Mouse (Mus musculus) forebrain, embryonic 13.5 days (tissue): ENCODE measurements around the gene Pcyt1a. TPM values are rescaled to one million over a fixed set of nuclear protein-coding genes. Genes with fewer than 3 reads are reported as not detected.

Experiments
- ATAC-seq: fragments of 200-750 bp; cut with Nextera tagmentation; 2 replicates; pipeline ENCODE4 v1.8.0; 2017
- H3K27ac ChIP-seq: fragments of 300-500 bp; sonication (generic); 2 replicates; pipeline ENCODE4 v1.5.1; 2015; ENCODE audit warnings: inconsistent platforms, mild to moderate bottlenecking, moderate library complexity
- H3K27me3 ChIP-seq: fragments of 300-500 bp; sonication (generic); 2 replicates; pipeline ENCODE4 v1.6.1; 2015; ENCODE audit warnings: mild to moderate bottlenecking, inconsistent platforms
- H3K36me3 ChIP-seq: fragments of 300-500 bp; sonication (generic); 2 replicates; pipeline ENCODE4 v1.6.1; 2015; ENCODE audit warnings: mild to moderate bottlenecking, inconsistent platforms; ENCODE audit not compliant: poor library complexity, severe bottlenecking
- H3K4me1 ChIP-seq: fragments of 300-500 bp; sonication (generic); 2 replicates; pipeline ENCODE4 v1.6.1; 2015; ENCODE audit warnings: inconsistent platforms
- H3K4me2 ChIP-seq: fragments of 300-500 bp; sonication (generic); 2 replicates; pipeline ENCODE4 v1.6.1; 2015; ENCODE audit warnings: inconsistent platforms, mild to moderate bottlenecking, moderate library complexity
- H3K4me3 ChIP-seq: fragments of 300-500 bp; sonication (generic); 2 replicates; pipeline ENCODE4 v1.5.1; 2015; ENCODE audit warnings: mild to moderate bottlenecking, inconsistent platforms
- H3K9ac ChIP-seq: fragments of 300-500 bp; sonication (generic); 2 replicates; pipeline ENCODE4 v1.6.1; 2015; ENCODE audit warnings: mild to moderate bottlenecking, inconsistent platforms
- H3K9me3 ChIP-seq: fragments of 300-500 bp; sonication (generic); replicated peaks from 2 replicates; pipeline ENCODE4 v1.6.1; 2016; ENCODE audit warnings: inconsistent platforms
- WGBS: fragments of 180-500 bp; shearing (Covaris S2); methylation state at CpG from one replicate; pipeline ENCODE4 v1.1.7; 2015; 5-methylcytosine and 5-hydroxymethylcytosine counted together
- polyA plus RNA-seq: library from polyadenylated mRNA; unstranded; fragments of >200 nt; fragmentation: Nextera tagmentation; extraction: Ambion mirVana; gene quantifications from 2 replicates; pipeline ENCODE4 v1.2.1, GENCODE M21; 2015

Gene Pcyt1a
- polyA plus RNA-seq, 1 experiment from 2014 or later: 44.1 TPM

DNA sequence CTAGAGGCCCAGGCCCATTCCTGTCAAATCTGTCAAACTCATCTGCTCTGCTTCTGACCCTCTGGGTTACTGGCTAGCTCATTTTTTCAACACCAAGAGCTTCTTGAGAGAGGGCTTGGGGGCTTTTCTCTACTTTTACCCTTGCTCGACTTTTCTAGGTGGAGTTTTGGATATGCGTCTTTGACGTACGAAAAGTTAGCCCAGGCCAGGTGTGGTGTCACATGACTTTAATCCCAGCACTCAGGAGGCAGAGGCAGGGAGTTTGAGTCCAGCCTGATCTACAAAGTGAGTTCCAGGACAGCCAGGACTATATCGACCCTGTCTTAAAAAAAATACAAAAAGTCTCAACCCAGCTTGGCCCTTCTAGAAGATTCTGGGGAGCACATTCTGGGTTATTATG is 77.3 kb downstream of the Pcyt1a start:
- H3K4me1 ChIP-seq: peaks cover 11% of the 10 kb centered on the region
- H3K9me3 ChIP-seq: no peaks in the 10 kb centered on the region
- no peak overlapping the region for H3K4me3 ChIP-seq
- no peaks in the 10 kb centered on the region for H3K27me3 ChIP-seq
- no peaks in the 10 kb centered on the region for H3K36me3 ChIP-seq
- 91% methylated on average over 5 of the region's 5 CpGs for WGBS
- ATAC-seq: no peak
- no peak overlapping the region for H3K4me2 ChIP-seq
- H3K9ac ChIP-seq: no peak overlapping the region
- H3K27ac ChIP-seq: no peak overlapping the region

DNA sequence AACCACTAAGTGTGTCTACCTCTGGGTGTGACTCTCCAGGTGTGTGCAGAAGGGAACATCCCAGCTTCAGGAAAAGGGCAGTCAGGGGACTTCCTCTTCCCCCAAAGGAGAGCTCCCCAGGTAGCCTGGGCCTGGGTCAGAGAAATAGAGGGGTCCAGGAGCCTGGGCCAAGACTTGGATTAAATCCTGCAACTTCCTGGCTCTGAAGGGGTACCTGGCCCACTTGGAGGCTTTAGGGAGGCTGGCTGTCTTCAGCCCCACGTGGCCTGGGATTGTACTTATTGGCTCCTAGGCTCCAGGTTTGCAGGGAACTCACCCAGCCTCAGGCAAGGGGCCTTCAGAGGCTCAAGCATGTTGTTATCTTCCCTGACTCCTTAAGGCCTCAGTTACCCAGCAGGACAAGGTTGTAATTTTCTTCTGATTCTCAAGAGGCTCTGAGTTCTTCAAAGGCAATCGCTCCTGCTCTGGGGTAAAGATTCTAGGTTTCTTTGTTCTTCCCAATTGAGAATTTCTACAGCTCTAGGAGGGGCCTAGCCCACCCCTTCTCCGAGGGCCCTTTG is 77.9 kb downstream of the Pcyt1a start:
- Histone ChIP-seq H3K36me3 (no peaks in the 10 kb centered on the region), H3K9ac (no peak overlapping the region), H3K27me3 (no peaks in the 10 kb centered on the region), H3K4me2 (no peak overlapping the region), H3K4me1 (peaks cover 11% of the 10 kb centered on the region), H3K27ac (0 out of 2 replicates have a peak overlapping the region, but pooled peaks have one; percentile 59), H3K9me3 (no peaks in the 10 kb centered on the region), H3K4me3 (no peak overlapping the region)
- no peak for ATAC-seq
- WGBS: 46% methylated on average over 3 of the region's 3 CpGs

DNA sequence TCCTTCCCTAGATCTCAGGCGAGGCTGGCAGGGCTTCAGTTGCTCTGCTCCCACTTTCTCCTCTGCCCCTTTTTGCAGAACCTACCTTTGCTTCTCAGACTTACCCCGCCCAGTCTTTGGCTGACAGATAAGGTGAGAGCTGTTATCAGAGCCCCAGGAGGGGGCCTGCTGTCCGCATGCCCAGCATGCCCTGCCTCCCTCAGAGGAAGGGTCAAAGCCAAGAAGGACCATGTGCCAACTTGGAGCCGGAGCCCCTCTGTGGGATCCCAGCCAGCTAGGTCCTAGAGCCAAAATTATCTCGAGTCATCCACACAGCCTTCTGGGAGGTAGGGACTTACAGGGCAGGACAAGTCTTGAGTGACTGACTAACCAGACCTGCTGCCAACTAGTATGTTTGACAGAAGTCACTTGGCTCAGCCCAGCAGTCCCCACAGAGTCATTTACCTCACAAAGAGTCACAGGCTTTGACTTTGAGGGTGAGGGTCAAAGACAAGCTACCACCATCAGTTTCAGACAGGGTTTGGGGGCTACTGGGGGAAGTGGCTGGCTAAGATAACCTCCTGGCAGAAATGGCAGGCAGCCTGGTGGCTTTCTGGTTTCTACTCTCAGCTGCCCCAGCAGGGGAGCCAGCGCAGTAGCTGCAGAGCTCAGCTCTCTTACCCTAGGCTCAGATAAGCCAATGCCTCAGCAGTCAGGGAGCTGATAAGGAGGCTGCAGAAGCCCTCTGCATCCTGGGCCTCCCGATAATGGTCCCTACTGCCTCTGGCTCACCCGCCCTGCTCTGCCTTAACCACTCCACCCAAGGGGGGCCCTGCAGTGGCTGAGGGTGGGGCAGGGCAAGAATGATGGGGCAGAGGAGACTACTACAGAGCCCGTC is 78.6 kb downstream of the Pcyt1a start:
- H3K4me1 ChIP-seq: peaks cover 11% of the 10 kb centered on the region
- H3K27ac ChIP-seq: 0 out of 2 replicates have a peak overlapping the region, but pooled peaks have one; percentile 59
- no peaks in the 10 kb centered on the region for H3K9me3 ChIP-seq
- H3K36me3 ChIP-seq: no peaks in the 10 kb centered on the region
- no peak overlapping the region for H3K4me3 ChIP-seq
- 59% methylated on average over 9 of the region's 9 CpGs for WGBS
- H3K27me3 ChIP-seq: no peaks in the 10 kb centered on the region
- H3K4me2 ChIP-seq: no peak overlapping the region
- ATAC-seq: 0 out of 2 replicates have a peak, but pooled peaks have one; percentile 5
- no peak overlapping the region for H3K9ac ChIP-seq

DNA sequence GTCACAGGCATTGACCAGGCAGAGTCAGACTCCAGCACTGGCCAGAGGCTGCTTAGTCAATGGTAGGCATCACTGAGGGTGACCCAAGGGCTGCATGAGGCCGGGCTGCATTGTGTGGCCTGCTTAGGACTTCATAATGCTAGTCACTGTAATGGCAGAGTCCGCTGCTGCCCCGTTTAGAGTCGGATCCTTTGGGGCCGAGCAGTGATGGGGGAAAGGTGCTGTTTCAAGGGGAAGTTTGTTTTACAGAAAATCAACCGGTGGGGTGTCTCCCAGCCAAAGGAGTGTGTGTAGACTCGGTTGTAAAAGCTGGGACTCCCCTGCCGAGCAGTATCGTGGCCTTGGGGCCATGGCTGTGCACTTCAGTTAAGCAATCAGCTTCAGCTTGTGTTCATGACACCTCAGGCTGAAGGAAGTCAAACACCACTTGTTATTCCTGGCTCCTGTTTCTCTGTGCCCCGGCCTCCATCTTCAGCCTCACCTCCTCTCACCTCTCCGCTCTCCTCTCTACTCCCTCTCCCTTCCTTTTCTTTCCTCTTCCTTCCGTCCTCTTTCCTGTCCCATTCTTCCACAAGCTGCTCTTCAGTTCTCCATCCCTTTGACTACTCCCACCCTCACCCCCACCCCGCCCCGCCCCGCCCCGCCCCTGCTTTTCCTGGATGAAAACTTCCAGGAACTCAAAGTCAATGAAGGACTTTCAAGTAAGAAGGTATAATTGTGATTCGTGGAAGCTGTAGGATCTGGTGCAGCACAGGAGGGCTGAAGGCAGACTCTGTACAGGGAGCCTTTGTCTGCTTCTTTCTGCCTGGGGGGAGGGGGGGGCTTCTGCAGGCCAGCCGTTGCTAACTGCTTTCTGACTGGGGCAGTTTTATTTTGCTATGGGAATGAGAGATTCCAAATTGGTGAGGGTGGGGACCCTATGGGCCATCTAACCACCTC is 79.9 kb downstream of the Pcyt1a start:
- Histone ChIP-seq H3K9ac (no peak overlapping the region), H3K4me3 (no peak overlapping the region), H3K27me3 (no peaks in the 10 kb centered on the region), H3K4me1 (peaks cover 16% of the 10 kb centered on the region), H3K27ac (no peak overlapping the region), H3K36me3 (no peaks in the 10 kb centered on the region), H3K9me3 (no peaks in the 10 kb centered on the region), H3K4me2 (no peak overlapping the region)
- no peak for ATAC-seq
- 64% methylated on average over 17 of the region's 18 CpGs for WGBS

DNA sequence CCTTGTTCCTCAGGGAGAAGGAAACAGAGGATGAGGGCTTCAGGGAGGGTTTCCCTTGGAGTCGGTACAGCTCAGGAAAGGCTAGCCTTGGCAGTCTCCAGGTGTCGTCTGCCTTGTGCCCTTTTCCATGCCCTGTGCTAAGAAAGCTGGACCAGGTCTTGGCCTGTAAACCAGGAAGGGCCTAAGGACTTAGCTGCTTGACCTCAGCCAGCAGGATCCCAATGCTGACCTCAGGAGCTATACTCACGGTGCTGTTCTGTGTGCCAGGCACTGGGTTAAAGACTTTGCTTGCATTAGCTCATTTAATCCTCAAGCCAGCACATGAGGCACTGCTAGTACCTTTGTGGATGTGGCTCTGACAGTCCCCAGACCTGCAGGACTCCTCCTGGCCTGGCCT is 80.6 kb downstream of the Pcyt1a start:
- WGBS: 86% methylated on average over 3 of the region's 3 CpGs

DNA sequence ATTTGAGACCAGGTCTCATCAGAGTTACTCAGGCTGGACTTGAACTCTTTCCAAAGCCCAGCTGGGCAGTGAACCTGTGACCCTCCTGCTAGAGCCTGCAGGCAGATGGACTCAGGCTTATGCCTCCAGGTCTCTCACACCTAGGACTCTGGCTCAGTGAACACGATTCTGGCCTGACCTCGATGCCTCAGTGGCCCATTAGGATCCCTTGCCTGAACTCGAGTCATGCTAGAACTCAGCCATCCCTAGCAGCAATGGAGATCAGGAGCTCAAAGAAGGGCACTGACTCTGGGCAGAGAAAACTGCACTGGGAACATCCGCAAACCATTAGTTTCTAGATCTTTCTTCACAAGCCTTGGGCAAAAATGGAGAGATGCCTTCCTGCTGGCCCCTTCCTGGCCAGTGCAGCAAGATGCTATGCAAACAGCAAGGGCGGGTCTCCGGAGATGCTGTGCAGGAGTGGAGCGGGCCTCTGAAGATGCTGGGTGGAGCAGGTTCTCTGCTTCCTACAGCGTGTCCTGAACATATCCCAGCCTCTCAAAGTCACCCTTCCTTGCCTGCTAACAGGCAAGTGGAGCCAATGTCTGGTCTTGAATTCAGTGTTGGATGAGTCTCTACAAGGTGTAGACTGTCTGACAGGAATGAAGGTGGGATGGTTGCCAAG is 81.2 kb downstream of the Pcyt1a start:
- Histone ChIP-seq H3K27me3 (no peaks in the 10 kb centered on the region), H3K4me3 (no peak overlapping the region), H3K4me2 (no peak overlapping the region), H3K9ac (no peak overlapping the region), H3K4me1 (peaks cover 28% of the 10 kb centered on the region), H3K27ac (no peak overlapping the region), H3K36me3 (no peaks in the 10 kb centered on the region), H3K9me3 (no peaks in the 10 kb centered on the region)
- no peak for ATAC-seq
- 93% methylated on average over 8 of the region's 8 CpGs for WGBS

More for the DNA sequence above, 80.6 kb downstream of the Pcyt1a start:
- no peak overlapping the region for H3K27ac ChIP-seq
- no peak for ATAC-seq
- H3K4me1 ChIP-seq: peaks cover 23% of the 10 kb centered on the region
- no peaks in the 10 kb centered on the region for H3K36me3 ChIP-seq
- no peaks in the 10 kb centered on the region for H3K9me3 ChIP-seq
- H3K27me3 ChIP-seq: no peaks in the 10 kb centered on the region
- no peak overlapping the region for H3K9ac ChIP-seq
- H3K4me2 ChIP-seq: no peak overlapping the region
- H3K4me3 ChIP-seq: no peak overlapping the region

DNA sequence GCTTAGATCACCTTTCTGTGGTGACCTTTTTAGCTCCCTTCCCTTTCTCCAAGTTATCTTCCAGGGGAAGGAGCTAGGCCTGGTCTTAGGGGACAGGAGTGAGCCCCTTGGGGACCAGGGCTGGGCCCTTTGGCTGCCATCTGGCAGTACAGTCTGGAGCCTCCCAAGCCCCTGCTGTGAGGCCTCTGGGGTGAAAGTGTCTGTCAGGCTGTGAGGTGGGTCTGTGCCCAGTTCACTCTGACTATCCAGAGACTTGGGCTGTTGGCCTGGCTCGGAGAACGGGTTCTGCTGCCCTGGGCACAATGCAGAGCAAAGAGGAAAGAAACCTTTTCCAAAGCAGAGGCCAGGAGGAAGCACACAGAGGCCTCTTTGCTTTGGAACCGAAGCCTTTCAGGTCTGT is 82.2 kb downstream of the Pcyt1a start:
- Histone ChIP-seq H3K4me2 (no peak overlapping the region), H3K4me1 (peaks cover 28% of the 10 kb centered on the region), H3K27me3 (no peaks in the 10 kb centered on the region), H3K9me3 (no peaks in the 10 kb centered on the region), H3K36me3 (no peaks in the 10 kb centered on the region), H3K27ac (no peak overlapping the region; the same call in 1 of the 2 replicates), H3K9ac (no peak overlapping the region), H3K4me3 (no peak overlapping the region)
- no peak for ATAC-seq
- WGBS: 81% methylated on average over 3 of the region's 3 CpGs

DNA sequence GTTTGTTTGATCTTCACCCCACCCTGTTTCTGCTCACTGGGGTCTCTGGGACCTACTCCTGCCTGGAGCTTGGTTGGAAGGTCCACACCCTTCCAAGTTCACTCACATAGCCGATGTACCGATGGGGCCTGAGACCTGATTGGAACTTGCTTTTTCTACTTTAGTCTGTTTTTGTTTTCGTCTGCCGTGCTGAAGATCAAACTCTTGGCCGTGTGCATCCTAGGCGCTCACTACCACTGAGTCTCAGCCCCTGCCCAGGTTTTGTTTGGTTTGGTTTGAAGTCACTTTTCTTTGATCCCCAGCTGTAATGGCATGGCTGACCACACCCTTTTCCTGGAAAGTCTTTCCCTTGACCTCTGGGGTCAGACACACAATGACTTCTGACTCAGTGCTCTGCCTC is 82.7 kb downstream of the Pcyt1a start:
- no peak overlapping the region for H3K4me3 ChIP-seq
- H3K9me3 ChIP-seq: no peaks in the 10 kb centered on the region
- ATAC-seq: no peak
- WGBS: 87% methylated on average over 6 of the region's 6 CpGs
- H3K4me1 ChIP-seq: peaks cover 28% of the 10 kb centered on the region
- H3K4me2 ChIP-seq: no peak overlapping the region
- no peaks in the 10 kb centered on the region for H3K27me3 ChIP-seq
- no peaks in the 10 kb centered on the region for H3K36me3 ChIP-seq
- no peak overlapping the region for H3K9ac ChIP-seq
- H3K27ac ChIP-seq: no peak overlapping the region

DNA sequence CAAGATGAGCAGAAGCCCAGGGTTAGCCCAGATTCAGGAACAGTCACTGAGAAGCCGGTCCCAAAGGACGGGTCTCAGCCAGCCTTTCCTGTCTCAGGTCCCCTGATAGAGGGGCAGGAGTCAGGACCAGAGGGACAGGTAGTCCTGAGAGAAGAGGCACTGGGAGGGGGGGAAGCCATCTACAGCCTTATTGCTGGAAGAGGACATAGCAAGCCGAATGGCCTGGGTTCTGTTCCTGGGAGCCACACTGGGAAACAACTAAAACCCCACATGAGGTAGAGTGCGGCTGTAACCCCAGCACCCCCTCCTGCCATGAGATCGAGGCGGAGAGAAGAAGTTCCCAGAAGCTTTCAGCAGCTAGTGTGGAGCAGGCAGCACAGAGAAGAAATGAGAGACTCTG is 83.2 kb downstream of the Pcyt1a start:
- Histone ChIP-seq H3K4me1 (peaks cover 26% of the 10 kb centered on the region), H3K27me3 (no peaks in the 10 kb centered on the region), H3K36me3 (no peaks in the 10 kb centered on the region), H3K4me2 (no peak overlapping the region), H3K27ac (no peak overlapping the region), H3K9me3 (no peaks in the 10 kb centered on the region), H3K9ac (no peak overlapping the region), H3K4me3 (no peak overlapping the region)
- WGBS: 93% methylated on average over 6 of the region's 6 CpGs
- ATAC-seq: no peak

DNA sequence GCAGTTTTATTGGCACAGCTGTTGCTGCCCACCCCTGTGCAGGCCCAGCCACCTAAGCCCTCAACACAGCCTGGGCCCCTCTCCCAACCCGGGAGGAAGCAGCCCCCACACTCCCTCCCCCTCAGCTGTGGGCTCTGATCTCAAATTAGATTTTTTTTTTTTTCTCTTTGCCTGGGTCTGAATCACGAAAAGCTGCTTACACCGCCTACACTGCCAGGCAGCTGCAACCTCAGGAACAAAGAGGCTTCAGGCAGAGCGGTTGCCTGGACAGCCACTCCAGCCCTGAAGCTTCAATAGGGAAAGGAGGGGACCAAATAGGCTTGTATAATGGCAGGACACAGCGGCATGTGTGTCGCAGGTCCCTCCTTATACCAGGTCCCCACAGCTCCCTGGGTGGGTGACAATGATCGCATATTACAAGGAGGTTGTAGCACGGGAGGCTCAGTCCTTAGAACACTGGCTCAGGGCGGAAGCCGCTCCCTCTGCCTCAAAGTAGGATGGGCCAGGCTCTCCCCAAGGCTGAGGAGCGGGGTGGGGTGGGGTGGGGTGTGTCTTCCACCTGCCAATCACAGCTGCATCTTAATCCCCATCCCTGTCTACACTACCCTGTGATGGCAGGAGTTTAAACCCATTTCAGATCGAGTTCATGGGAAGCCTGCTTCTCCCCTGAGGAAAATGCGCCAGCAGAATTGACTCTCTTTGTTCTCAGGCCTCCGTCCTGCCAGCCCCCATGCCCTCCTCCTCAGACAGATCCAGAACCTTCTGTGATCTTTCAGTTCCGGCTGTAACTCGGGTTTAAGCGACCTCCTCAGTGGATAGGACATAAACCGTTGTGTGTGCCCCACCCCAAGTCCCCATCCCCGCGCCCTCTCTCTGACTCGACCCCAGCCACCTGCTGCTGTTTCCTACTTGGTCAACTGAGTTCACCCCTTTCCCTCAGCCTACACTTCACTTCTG is 85.6 kb downstream of the Pcyt1a start:
- WGBS: 6% methylated on average over 21 of the region's 21 CpGs
- Histone ChIP-seq H3K4me2 (peak overlapping the region; percentile 53), H3K27ac (peak overlapping the region; percentile 99), H3K4me1 (peaks cover 17% of the 10 kb centered on the region), H3K9me3 (no peaks in the 10 kb centered on the region), H3K9ac (peak overlapping the region; percentile 69), H3K4me3 (peak overlapping the region; percentile 21), H3K36me3 (no peaks in the 10 kb centered on the region), H3K27me3 (no peaks in the 10 kb centered on the region)
- ATAC-seq: peak; percentile 94
